In the genomic region with DNA sequence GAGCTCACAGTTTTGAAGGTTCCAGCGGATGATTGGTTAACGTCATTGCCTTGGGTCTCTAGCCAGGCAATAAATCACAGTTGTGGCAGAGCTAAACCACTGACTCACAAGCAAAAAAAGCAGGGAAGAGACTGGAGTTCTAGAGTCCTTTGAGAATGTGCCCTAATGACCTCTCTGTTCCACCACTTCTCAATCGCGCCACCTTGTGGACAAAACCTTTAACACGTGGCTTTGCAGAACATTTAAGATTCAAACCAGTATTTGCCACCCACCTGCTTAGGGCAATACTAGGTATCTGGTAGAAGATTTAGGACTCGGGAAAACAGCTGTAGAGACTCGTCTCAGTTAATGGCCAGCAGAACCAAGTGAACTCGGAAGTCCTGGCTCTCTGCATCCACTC, we compare ENCODE assay signal across 7 mouse cellular contexts.
DNase-seq lines count a peak whose midpoint lies in the region.

No protein-coding gene starts in this region.

- peak; percentile 23 for DNase-seq in left cerebral cortex, adult 11 months (ENCODE audit: low spot score)
- no peak for DNase-seq in left cerebral cortex, adult 8-10 months (ENCODE audit: low spot score in 2 of 2)
- peak; percentile 65 for DNase-seq in ES-CJ7 (ENCODE audit: low read depth, low spot score)
- DNase-seq in WW6 (ENCODE audit: low read depth, low spot score), result peak; percentile 29
- peak; percentile 25 for DNase-seq in embryo, embryonic 11 days
- DNase-seq in retina, embryonic 14.5 days (ENCODE audit: low spot score), result peak; percentile 59
- no peak for DNase-seq in ovary, postnatal 14 days (ENCODE audit: low spot score)

Comparison
In these comparisons a context has a peak if more than half of its experiments do, and no peak if none do; other contexts are left out.
1. DNase-seq: peak in left cerebral cortex, adult 11 months (single experiment), ES-CJ7 (single experiment), WW6 (single experiment), embryo, embryonic 11 days (single experiment) and retina, embryonic 14.5 days (single experiment); none in left cerebral cortex, adult 8-10 months (0 of 2) and ovary, postnatal 14 days (single experiment).